Mouse (Mus musculus): ENCODE data around the gene Peak1.

DNA sequence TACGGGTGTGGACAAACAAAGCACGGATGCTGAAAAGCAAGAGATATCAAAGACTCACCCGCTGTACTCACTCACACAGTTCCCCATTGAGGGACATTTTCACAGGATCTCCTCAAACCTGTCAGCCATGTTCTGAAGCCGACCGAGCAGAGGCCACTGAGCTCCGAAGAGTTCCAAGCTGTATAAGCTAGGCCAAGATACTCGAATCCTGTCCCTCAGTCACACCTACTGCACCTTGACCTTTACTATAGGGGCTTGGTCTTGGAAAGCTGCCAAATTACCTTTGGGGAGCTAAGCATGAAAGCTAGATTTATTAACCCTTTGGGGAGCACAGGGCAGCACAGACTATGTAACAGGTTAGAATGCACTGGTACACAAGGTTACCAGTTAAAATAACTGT is 174.0 kb downstream of the Peak1 start:
- no peak for TF ChIP-seq POLR2AphosphoS2 (IDR thresholded peaks at IDR 0.05; ENCODE audit: low read depth, low read length)
- no peak for TF ChIP-seq POLR2A (IDR thresholded peaks at IDR 0.05; ENCODE audit: low read depth, low read length)
- no peak for TF ChIP-seq CTCF (conservative IDR thresholded peaks at IDR 0.05 in 1 of 2, IDR thresholded peaks at IDR 0.05 in 1 of 2; ENCODE audit: low read depth in 2 of 2, low read length in 2 of 2)
- TF ChIP-seq SIN3A (IDR thresholded peaks at IDR 0.05; ENCODE audit: low read length), result no peak
- TF ChIP-seq HCFC1 (IDR thresholded peaks at IDR 0.05; ENCODE audit: low read depth, low read length), result no peak
- no peak for TF ChIP-seq JUND (conservative IDR thresholded peaks at IDR 0.05; ENCODE audit: low read depth, low read length)
- no peak for TF ChIP-seq USF1 (IDR thresholded peaks at IDR 0.05; ENCODE audit: low read depth, low read length)
- TF ChIP-seq MEF2A (IDR thresholded peaks at IDR 0.05; ENCODE audit: borderline replicate concordance, low read depth, low read length), result no peak
- TF ChIP-seq MAFK (IDR thresholded peaks at IDR 0.05; ENCODE audit: insufficient replicate concordance, low read length), result no peak
- TF ChIP-seq NELFE (IDR thresholded peaks at IDR 0.05; ENCODE audit: low read depth, low read length), result no peak
- TF ChIP-seq CHD2 (IDR thresholded peaks at IDR 0.05; ENCODE audit: low read length), result no peak
- no peak for TF ChIP-seq ZMIZ1 (IDR thresholded peaks at IDR 0.05; ENCODE audit: low read depth, low read length)

All from CH12.LX (cell line).